Mouse (Mus musculus): ENCODE measurements at regions not wholly inside any gene's neighbourhood (a gene's known extent, or its start where the extent isn't known, plus 50 kb on each side); places are given as distances from the start of the nearest gene placed in this dataset.

GRCm38 (mm10) chr14:99383170-99383569 is 84.7 kb downstream of the Klf5 start:
- Histone ChIP-seq H3K36me3 (ENCODE audit: control insufficient read depth, insufficient read depth) (no peaks in the 10 kb centered on the region), H3K4me2 (ENCODE audit: low read length) (no peak overlapping the region), H3K4me3 (replicated peaks; ENCODE audit: low read length) (no peak overlapping the region), H3K27ac (ENCODE audit: low read length) (no peak overlapping the region), H3K9ac (replicated peaks; ENCODE audit: low read depth, low read length) (no peak overlapping the region), H3K4me1 (replicated peaks; ENCODE audit: control insufficient read depth, insufficient read depth, low read length) (no peaks in the 10 kb centered on the region), H3K9me3 (ENCODE audit: control insufficient read depth, low read length) (no peaks in the 10 kb centered on the region), H3K27me3 (replicated peaks; ENCODE audit: control insufficient read depth, insufficient read depth, low read length) (no peaks in the 10 kb centered on the region)
- 95% methylated on average over 6 of the region's 6 CpGs for WGBS
- no peak for ATAC-seq

DNA sequence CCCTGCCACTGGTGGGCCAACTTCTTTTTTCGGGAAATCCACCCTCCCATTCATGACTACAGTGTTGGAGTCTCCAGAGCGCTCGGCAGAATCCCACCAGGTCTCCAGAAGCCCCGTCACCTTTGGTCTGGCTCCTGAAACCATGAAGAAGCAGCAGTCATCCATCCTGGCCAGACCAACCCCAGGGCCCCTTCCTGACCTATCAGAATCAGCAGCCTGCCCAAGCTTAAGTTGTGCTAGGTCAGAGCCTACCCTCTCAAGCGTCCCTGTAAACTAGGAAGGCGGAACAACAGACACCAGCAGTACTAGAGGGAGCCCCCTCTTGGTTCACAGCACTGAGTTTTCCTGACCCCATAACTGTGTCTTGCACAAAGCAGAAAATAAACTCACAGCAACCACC is 89.1 kb downstream of the Klf5 start:
- Histone ChIP-seq H3K9ac (replicated peaks; ENCODE audit: low read depth, low read length) (no peak overlapping the region), H3K4me1 (replicated peaks; ENCODE audit: control insufficient read depth, insufficient read depth, low read length) (no peaks in the 10 kb centered on the region), H3K27ac (ENCODE audit: low read length) (no peak overlapping the region), H3K4me2 (ENCODE audit: low read length) (no peak overlapping the region), H3K9me3 (ENCODE audit: control insufficient read depth, low read length) (no peaks in the 10 kb centered on the region), H3K4me3 (replicated peaks; ENCODE audit: low read length) (no peak overlapping the region), H3K27me3 (replicated peaks; ENCODE audit: control insufficient read depth, insufficient read depth, low read length) (no peaks in the 10 kb centered on the region), H3K36me3 (ENCODE audit: control insufficient read depth, insufficient read depth) (no peaks in the 10 kb centered on the region)
- no peak for ATAC-seq
- 91% methylated on average over 6 of the region's 6 CpGs for WGBS

DNA sequence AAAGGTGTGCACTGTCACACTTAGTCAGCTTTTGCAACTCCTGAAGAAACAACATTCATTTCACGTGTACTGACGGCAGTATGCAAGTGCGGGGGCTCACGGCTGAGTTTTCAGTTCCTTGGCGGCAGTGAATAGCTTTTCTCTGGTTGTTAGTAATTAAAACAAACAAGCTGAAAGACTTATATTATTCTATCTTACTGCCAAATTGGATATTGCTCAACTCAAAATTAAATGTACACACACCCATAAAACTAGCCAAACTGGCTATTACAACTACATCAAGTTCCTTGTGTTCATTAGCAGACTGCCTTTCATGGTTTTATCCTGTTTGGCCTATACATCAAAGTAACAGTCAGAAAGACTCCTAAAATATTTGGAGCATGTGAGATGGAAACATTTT is 90.8 kb downstream of the Klf5 start:
- WGBS = 72% methylated on average over 5 of the region's 5 CpGs
- Histone ChIP-seq H3K4me3 (replicated peaks; ENCODE audit: low read length) (no peak overlapping the region), H3K36me3 (ENCODE audit: control insufficient read depth, insufficient read depth) (no peaks in the 10 kb centered on the region), H3K4me2 (ENCODE audit: low read length) (no peak overlapping the region), H3K27me3 (replicated peaks; ENCODE audit: control insufficient read depth, insufficient read depth, low read length) (no peaks in the 10 kb centered on the region), H3K9ac (replicated peaks; ENCODE audit: low read depth, low read length) (no peak overlapping the region), H3K4me1 (replicated peaks; ENCODE audit: control insufficient read depth, insufficient read depth, low read length) (no peaks in the 10 kb centered on the region), H3K27ac (ENCODE audit: low read length) (no peak overlapping the region), H3K9me3 (ENCODE audit: control insufficient read depth, low read length) (no peaks in the 10 kb centered on the region)
- no peak for ATAC-seq

DNA sequence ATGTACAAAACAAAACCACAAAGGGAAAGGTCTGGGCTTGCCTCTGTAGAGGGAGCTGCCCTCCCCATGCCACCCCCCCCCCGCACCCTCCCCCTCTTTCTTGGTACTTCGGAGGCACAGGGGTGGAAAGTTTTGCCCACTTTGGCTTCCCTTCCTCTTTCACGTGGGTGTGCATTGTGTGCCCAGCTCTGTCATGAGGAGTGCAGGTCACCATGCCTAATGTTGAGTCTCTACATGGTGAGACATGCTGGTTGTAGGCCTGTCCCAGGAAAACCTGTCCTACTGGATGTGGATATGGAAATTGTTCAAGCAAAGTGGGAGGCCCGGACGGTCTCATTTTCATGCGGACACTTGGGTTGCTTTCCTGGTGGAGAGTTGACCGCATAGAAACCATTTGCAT is 93.2 kb downstream of the Klf5 start:
- Histone ChIP-seq H3K36me3 (ENCODE audit: control insufficient read depth, insufficient read depth) (no peaks in the 10 kb centered on the region), H3K9me3 (ENCODE audit: control insufficient read depth, low read length) (no peaks in the 10 kb centered on the region), H3K4me2 (ENCODE audit: low read length) (no peak overlapping the region), H3K4me1 (replicated peaks; ENCODE audit: control insufficient read depth, insufficient read depth, low read length) (no peaks in the 10 kb centered on the region), H3K27me3 (replicated peaks; ENCODE audit: control insufficient read depth, insufficient read depth, low read length) (no peaks in the 10 kb centered on the region), H3K9ac (replicated peaks; ENCODE audit: low read depth, low read length) (no peak overlapping the region), H3K27ac (ENCODE audit: low read length) (no peak overlapping the region), H3K4me3 (replicated peaks; ENCODE audit: low read length) (no peak overlapping the region)
- no peak for ATAC-seq
- WGBS = 93% methylated on average over 7 of the region's 7 CpGs

DNA sequence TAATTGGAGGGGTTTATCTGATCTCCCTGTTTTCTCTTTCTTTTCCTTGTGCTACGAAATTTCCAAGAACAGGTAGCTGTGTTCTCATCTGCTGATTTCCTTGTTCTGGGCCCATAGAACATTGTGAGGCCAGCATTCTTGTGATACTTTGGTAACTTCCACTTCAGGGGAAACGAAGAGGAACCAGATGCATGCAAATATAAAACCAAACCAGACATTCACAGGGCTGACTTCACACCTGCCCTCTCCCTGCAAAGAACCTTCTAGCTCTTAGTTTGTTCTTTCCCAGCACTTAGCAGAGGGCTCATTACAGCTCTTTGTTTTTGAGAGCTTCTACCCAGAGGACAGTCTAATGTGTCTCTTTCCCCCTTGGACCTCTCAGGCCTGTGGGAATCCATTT is 94.3 kb downstream of the Klf5 start:
- Histone ChIP-seq H3K4me2 (ENCODE audit: low read length) (no peak overlapping the region), H3K27ac (ENCODE audit: low read length) (no peak overlapping the region), H3K9me3 (ENCODE audit: control insufficient read depth, low read length) (no peaks in the 10 kb centered on the region), H3K4me1 (replicated peaks; ENCODE audit: control insufficient read depth, insufficient read depth, low read length) (no peaks in the 10 kb centered on the region), H3K36me3 (ENCODE audit: control insufficient read depth, insufficient read depth) (no peaks in the 10 kb centered on the region), H3K27me3 (replicated peaks; ENCODE audit: control insufficient read depth, insufficient read depth, low read length) (no peaks in the 10 kb centered on the region), H3K9ac (replicated peaks; ENCODE audit: low read depth, low read length) (no peak overlapping the region), H3K4me3 (replicated peaks; ENCODE audit: low read length) (no peak overlapping the region)
- ATAC-seq = no peak
- WGBS = 80% methylated on average over 2 of the region's 2 CpGs

GRCm38 (mm10) chr14:99393611-99394010 is 95.1 kb downstream of the Klf5 start:
- no peak for ATAC-seq
- Histone ChIP-seq H3K27ac (ENCODE audit: low read length) (no peak overlapping the region), H3K9me3 (ENCODE audit: control insufficient read depth, low read length) (no peaks in the 10 kb centered on the region), H3K4me2 (ENCODE audit: low read length) (no peak overlapping the region), H3K36me3 (ENCODE audit: control insufficient read depth, insufficient read depth) (no peaks in the 10 kb centered on the region), H3K27me3 (replicated peaks; ENCODE audit: control insufficient read depth, insufficient read depth, low read length) (no peaks in the 10 kb centered on the region), H3K4me3 (replicated peaks; ENCODE audit: low read length) (no peak overlapping the region), H3K9ac (replicated peaks; ENCODE audit: low read depth, low read length) (no peak overlapping the region), H3K4me1 (replicated peaks; ENCODE audit: control insufficient read depth, insufficient read depth, low read length) (no peaks in the 10 kb centered on the region)
- WGBS = 93% methylated on average over 8 of the region's 8 CpGs

DNA sequence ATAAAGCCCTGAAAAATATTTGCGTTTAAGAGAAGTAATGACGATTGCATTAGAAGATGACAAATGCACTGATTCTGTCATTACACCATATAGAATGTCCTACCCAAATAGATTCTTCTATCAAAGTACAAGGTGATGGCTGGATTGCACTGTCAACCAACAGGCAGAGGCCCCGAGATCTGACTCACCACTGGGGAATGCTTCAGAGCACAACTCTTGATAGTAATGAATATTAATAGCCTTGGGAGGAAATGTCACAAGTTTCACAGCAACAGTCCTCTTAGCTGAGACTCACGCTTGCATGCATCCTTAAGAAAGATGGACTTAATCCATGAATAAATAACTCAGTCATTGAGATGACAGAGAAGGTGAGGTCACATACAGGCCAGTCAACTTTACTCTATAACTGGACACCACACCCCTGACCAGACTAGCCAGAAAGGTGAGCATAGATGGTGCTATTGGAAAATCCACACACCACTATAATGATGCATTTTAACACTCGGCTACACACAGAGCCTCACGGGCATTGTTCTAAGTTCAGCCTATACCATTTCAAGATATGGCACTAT is 104.8 kb downstream of the Klf5 start:
- H3K36me3 ChIP-seq (ENCODE audit: control insufficient read depth, insufficient read depth) = no peaks in the 10 kb centered on the region
- no peak overlapping the region for H3K4me3 ChIP-seq (replicated peaks; ENCODE audit: low read length)
- H3K27ac ChIP-seq (ENCODE audit: low read length) = no peak overlapping the region
- no peak overlapping the region for H3K4me2 ChIP-seq (ENCODE audit: low read length)
- WGBS = 84% methylated on average over 6 of the region's 6 CpGs
- no peaks in the 10 kb centered on the region for H3K27me3 ChIP-seq (replicated peaks; ENCODE audit: control insufficient read depth, insufficient read depth, low read length)
- no peak overlapping the region for H3K9ac ChIP-seq (replicated peaks; ENCODE audit: low read depth, low read length)
- no peaks in the 10 kb centered on the region for H3K4me1 ChIP-seq (replicated peaks; ENCODE audit: control insufficient read depth, insufficient read depth, low read length)
- H3K9me3 ChIP-seq (ENCODE audit: control insufficient read depth, low read length) = no peaks in the 10 kb centered on the region
- ATAC-seq = no peak

GRCm38 (mm10) chr14:99405228-99405627 is 106.7 kb downstream of the Klf5 start:
- H3K4me3 ChIP-seq (replicated peaks; ENCODE audit: low read length) = no peak overlapping the region
- no peaks in the 10 kb centered on the region for H3K27me3 ChIP-seq (replicated peaks; ENCODE audit: control insufficient read depth, insufficient read depth, low read length)
- no peak overlapping the region for H3K27ac ChIP-seq (ENCODE audit: low read length)
- no peak overlapping the region for H3K9ac ChIP-seq (replicated peaks; ENCODE audit: low read depth, low read length)
- H3K36me3 ChIP-seq (ENCODE audit: control insufficient read depth, insufficient read depth) = no peaks in the 10 kb centered on the region
- no peak for ATAC-seq
- no peak overlapping the region for H3K4me2 ChIP-seq (ENCODE audit: low read length)
- no peaks in the 10 kb centered on the region for H3K9me3 ChIP-seq (ENCODE audit: control insufficient read depth, low read length)
- no peaks in the 10 kb centered on the region for H3K4me1 ChIP-seq (replicated peaks; ENCODE audit: control insufficient read depth, insufficient read depth, low read length)
- 85% methylated on average over 5 of the region's 5 CpGs for WGBS

DNA sequence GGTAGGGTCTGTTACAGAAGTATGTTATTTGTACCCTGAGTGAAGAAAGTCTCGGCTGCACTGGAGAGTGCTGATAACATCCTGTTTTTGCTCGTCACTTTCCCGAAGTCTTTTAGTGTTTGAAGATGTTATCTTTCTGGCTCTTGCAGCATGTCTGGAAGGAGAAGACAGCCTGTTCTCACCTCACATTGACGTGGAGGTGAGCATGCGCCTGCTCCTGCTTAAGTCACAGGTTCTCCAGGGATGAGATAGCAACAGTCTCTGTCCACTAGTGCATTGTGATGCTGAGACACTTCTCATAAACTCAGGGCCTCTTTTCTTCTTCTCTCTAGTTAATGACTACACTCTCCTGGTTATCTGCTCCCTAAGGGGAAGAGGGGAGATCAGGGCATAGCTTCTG is 113.3 kb downstream of the Klf5 start:
- no peaks in the 10 kb centered on the region for H3K9me3 ChIP-seq (ENCODE audit: control insufficient read depth, low read length)
- WGBS = 88% methylated on average over 5 of the region's 5 CpGs
- no peak overlapping the region for H3K9ac ChIP-seq (replicated peaks; ENCODE audit: low read depth, low read length)
- no peaks in the 10 kb centered on the region for H3K36me3 ChIP-seq (ENCODE audit: control insufficient read depth, insufficient read depth)
- no peaks in the 10 kb centered on the region for H3K27me3 ChIP-seq (replicated peaks; ENCODE audit: control insufficient read depth, insufficient read depth, low read length)
- H3K4me1 ChIP-seq (replicated peaks; ENCODE audit: control insufficient read depth, insufficient read depth, low read length) = no peaks in the 10 kb centered on the region
- no peak overlapping the region for H3K4me3 ChIP-seq (replicated peaks; ENCODE audit: low read length)
- H3K27ac ChIP-seq (ENCODE audit: low read length) = no peak overlapping the region
- no peak for ATAC-seq
- H3K4me2 ChIP-seq (ENCODE audit: low read length) = no peak overlapping the region

- Histone ChIP-seq H3K4me2 (ENCODE audit: low read length) (no peak overlapping the region), H3K36me3 (ENCODE audit: control insufficient read depth, insufficient read depth) (no peaks in the 10 kb centered on the region), H3K4me3 (replicated peaks; ENCODE audit: low read length) (no peak overlapping the region), H3K9me3 (ENCODE audit: control insufficient read depth, low read length) (no peaks in the 10 kb centered on the region), H3K4me1 (replicated peaks; ENCODE audit: control insufficient read depth, insufficient read depth, low read length) (no peaks in the 10 kb centered on the region), H3K27ac (ENCODE audit: low read length) (no peak overlapping the region), H3K9ac (replicated peaks; ENCODE audit: low read depth, low read length) (no peak overlapping the region), H3K27me3 (replicated peaks; ENCODE audit: control insufficient read depth, insufficient read depth, low read length) (no peaks in the 10 kb centered on the region)
- 81% methylated on average over 3 of the region's 3 CpGs for WGBS
- ATAC-seq = no peak
Measured at GRCm38 (mm10) chr14:99416169-99416568, 117.7 kb downstream of the Klf5 start.

Measured in forebrain, embryonic 16.5 days (tissue).